Mouse (Mus musculus) thymus, postnatal 25 days (tissue): ENCODE measurements around the gene Ache.
A peak's percentile ranks its signal among the peaks of the same experiment; 100 is the strongest.

Experiments used
- DNase-seq: peaks from one replicate; pipeline ENCODE4 v3.0.0; 2022

Ache gene

DNA sequence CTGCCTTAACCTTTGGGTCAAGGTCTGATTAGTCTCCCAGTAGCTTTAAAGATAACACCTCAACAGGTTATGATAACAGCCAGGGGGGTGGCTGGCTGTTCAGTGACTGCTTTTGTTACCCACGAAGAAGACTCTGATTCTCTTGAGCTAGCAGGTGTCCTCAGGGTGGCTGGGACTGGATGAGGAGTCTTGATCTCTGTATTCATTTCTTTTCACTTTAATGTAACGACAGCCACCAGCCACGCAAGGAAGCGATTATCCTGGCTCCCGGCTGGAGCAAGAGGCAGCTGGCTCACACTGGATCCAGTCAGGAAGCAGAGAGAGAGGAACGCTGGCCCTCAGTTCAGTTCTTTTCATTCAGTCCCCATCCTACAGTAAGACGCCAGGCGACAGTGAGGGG is 49.9 kb downstream of the Ache start:
- DNase-seq = no peak

DNA sequence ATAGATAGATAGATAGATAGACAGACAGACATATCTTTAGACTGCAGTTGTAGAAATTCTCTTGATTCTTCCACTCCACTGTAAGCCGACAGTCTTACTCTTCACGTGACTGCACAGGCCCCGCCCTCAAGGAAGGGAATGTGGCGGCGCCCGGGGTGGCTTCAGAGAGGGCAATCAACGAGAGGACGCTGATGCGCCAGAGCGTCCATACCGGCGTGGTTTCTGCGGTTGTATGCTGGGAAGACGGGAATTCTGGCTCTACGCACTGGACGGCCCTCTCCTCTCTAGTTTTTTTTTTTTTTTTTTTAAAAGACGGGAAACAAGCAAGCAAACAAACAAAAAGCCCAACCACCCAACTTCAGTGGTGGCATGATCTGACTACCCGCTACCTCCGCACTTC is 50.9 kb downstream of the Ache start:
- DNase-seq = peak; percentile 82

DNA sequence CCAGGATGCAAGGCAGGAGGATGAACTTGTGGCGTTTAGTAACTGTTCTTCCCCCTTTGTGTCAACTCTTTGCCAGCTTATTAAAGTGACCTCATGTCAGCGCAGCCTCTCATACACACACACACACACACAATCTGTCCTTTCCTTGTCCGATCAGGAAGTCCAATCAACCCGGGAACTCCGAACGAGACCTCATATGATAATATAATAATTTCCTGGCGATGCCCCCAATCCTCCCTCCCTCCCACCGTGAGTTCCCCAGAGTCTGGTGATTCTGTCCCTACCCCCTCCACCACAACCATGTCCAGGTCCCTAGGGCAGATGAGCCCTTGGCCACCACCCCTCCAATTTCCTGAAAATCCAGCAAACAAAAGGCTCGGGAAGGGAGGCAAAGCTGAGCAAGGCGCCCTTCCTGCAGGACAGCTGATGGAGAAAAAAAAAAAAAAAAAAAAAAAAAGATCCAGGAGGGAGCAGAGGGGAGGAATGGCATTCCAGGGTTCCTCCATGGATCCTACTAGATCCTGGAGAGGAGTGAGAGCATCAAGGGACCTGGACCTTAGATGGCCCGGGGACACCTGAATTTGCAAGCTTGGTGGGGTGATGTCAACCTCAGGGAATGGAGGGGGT is 51.5 kb downstream of the Ache start:
- DNase-seq = no peak

DNA sequence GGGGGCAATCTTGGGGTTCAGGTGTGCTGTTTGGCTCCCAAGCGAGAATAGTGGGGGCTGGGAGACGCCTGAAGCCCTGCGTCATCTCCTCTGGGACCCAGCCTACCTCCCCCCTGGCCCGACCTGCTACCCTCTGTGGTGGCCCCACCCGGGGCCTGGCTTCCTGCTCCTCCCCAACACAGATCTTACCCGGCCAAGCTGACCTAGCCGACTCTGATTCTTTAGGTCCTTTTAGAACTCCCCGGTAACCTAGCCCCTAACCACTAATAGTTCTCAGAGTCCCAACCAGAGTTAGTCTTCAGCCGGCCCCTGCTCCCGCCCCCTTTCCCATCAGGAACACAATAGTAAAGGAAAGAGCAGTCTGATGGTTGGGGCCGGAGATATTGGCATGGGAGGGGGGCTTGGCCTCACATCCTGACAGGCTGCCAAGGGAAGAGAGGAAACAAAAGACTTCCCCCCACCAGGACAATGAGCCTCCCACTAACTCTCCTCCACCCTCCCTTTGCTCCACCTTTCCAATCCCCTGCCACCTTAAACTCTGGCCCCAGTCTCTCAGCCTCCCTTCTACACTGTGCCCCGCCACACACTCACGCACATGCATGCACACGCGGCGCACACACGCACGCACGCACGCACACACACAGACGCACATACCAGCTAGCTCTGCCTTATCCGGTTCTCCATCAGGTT is 52.1 kb downstream of the Ache start:
- no peak for DNase-seq

GRCm38 (mm10) chr5:137340222-137340621 is 52.9 kb downstream of the Ache start:
- DNase-seq = no peak

GRCm38 (mm10) chr5:137342407-137343012 is 55.2 kb downstream of the Ache start:
- DNase-seq = no peak

DNA sequence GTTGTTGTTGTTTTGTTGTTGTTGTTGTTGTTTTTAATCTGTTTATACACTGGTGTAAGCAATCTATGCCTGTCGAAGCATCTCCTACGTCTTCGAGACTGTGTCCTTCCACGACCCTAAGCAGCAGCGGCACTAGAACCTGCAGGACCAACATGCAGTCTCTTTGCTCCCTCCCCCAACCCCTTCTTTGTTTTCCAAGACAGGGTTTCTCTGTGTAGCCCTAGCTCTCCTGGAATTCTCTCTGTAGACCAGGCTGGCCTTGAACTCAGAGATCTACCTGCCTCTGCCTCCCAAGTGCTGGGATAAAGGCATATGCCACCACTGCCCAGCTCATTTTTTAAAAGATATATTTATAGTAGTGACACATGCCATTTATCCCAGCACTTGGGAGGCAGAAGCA is 56.1 kb downstream of the Ache start:
- DNase-seq = no peak

DNA sequence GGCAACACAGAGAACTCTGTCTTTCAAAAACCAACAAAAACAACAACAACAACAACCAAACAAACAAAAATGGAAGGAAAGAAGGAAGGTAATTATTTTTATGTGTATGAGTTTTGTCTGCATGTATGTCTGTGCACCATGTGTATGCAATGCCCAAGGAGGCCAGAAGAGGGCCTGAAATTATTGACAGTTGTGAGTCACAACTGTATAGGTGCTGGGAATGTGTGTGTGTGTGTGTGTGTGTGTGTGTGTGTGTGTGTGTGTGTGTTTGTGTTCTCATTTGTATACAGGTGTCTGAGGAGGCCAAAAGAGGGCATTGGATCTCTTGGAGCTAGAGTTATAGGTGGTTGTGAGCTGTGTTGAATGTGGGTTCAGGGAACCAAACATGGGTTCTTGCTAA is 56.5 kb downstream of the Ache start:
- DNase-seq = no peak
